Mouse (Mus musculus) urinary bladder, adult 2 months (tissue): ENCODE measurements around the gene 3110009E18Rik. TPM values are rescaled to one million over a fixed set of nuclear protein-coding genes. Genes with fewer than 3 reads are reported as not detected.
A peak's percentile ranks its signal among the peaks of the same experiment; 100 is the strongest.

ENCODE experiments used
- DNase-seq: peaks from one replicate; pipeline ENCODE4 v3.0.0; 2022; ENCODE audit warnings: low spot score
- polyA plus RNA-seq: library from polyadenylated mRNA; depleted of rRNA; stranded (reverse); fragments of >200 nt; gene quantifications from 2 replicates; pipeline ENCODE4 v1.2.3, GENCODE M21; 2012

3110009E18Rik gene
- polyA plus RNA-seq, 1 experiment: 9.5 TPM

DNA sequence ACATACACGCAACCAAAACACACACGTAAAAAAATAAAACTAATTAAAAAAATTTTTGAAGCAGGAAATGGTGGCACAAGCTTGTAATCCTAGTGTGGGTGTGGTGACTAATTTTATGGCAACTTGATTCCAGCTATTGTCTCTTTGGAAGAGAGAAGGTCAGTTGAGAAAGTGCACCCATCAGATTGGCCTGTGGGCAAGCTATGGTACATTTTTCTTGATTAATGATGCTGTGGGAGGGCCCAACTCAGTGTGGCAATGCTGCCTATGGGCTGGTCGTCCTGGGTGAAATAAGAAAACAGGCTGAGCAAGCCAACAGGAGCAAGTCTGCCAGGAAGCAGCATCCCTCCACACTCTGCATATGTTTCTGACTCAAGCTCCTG is 19.8 kb upstream of the 3110009E18Rik start:
- DNase-seq: no peak

DNA sequence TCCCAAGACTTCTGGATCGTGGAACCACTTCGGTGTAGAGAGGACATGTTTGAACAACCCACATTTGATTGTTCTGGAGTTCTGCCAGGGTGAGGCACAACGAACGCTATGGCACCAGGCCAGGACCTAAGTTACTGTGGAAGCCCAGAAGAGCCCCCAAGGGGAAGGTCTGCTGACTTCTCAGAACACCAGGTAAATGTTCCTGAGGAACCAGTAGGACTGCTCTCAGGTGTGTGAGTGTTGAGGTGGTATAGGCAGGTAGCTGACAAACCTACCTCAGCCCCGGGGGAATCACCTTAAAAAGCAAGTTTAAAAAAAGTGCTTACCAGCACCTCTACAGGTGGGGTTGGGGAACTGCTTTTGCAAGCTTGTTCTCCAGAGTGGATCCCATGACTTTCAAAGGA is 15.4 kb upstream of the 3110009E18Rik start:
- no peak for DNase-seq

DNA sequence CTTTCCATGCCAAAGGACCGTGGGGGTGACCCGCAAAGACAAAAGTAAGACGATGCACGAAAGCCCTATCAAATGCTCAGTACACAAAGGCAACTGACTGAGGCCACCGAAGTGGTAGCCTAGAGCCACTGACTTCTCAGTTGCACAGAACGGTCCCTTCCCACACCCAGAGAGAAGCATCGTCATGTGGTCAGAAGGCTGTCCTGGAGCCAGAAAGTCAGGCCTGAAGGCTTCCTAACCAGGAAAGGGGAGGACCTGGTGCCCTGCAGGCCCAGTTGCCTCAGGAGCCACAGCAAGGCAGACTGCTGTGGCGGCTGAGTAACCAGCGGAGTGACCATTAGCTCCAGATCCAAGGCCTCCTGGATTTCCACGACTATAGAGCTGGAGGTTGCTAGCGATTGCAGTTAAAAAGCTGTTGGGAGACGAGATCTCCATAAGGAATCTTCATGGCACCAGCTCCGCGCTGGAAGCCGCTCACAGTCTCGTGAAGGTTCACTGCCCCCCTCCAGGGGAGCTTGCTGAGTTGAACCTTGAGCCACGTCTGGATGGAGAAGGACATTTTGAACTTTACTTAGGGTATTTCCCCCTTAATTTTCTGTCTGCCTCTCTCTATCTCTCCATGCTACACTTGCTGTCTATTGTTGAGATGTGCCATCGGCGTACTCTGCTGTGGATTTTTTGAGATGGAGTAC is 11.1 kb upstream of the 3110009E18Rik start:
- DNase-seq: no peak

- DNase-seq: no peak
Observed at GRCm38 (mm10) chr1:120111766-120112165, 9.2 kb upstream of the 3110009E18Rik start.

DNA sequence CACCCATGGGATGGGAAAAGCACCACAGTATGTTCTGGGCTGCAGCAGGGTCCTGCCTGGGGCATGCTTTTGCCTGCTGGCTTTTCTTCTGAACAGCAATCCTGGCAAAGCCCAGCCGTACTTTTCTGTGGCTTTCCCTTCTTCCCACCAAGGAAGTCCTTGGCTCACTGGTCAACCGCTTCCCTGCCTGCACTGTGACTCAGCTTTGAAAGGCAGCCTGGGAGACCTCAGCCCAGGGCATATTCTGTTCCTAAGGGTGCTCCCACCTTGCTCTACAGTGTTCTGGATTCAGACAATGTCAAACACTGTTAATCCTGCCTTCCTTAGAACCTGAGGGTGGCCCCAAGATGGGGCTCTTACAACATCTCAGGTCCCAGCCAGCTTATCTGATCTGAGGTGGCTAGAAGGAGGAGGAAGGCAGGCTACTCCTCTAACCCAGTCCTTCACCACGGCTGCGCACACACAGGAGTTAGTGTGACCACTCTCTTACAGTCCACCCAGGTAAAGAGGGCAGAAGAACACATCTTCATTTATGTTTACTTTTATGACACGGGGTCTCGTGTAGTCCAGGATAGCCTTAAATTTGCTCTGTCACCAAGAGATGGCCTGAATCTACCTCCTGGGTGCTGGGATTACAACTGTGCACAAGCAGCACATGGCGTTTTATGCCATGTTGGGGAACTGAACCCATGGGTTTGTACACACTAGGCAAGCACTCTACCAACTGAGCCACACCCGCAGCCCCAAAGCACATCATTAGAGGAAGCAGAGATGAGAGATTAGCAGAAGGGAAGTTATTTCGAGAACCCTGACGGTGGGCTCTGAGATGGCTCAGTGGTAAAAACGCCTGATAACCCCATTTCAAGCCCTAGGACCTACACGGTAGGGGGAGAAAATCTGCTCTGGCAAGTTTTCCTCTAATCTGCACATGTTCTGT is 8.5 kb upstream of the 3110009E18Rik start:
- DNase-seq: no peak

DNA sequence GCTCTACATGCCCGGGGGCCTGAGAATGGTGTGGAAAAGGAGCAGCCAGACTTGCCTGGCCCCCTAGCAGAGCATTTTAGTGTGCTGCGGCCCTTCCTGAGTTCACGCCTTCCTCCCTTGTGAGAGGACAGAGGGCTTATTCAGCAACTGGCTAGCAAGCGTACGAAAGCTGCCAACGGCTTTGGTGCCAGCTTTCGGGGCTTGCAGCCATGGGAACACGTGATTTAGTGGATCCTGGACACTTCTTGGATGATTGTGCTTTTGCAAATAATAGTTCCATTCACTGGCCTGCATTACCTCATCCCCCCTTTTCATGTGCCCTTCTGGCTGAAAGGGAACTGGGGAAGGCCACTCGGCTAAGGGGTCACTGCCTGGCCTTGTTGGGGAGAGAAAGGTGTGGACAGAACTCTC is 5.3 kb upstream of the 3110009E18Rik start:
- DNase-seq: no peak

DNA sequence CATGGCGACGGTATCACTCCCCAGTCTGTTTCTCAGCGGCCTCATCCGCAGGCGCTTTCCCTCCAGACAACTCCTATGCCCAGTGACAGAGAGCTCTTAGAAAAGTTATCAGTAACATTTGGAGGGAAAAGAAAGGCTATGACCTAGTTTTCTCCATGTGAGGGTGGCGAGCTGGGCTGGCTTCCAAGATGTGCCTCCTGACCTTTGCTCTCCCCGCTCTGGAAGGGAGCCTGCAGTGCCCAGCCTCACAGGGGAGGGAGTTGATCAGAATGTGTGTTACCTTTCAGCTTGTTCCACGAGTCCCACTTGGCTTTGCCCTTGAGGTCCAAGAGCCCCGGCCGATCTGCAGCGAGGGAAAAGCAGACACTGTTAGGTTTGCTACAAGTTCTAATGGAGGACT is 4.9 kb upstream of the 3110009E18Rik start:
- DNase-seq: no peak

GRCm38 (mm10) chr1:120118854-120119253 is 2.1 kb upstream of the 3110009E18Rik start:
- no peak for DNase-seq

DNA sequence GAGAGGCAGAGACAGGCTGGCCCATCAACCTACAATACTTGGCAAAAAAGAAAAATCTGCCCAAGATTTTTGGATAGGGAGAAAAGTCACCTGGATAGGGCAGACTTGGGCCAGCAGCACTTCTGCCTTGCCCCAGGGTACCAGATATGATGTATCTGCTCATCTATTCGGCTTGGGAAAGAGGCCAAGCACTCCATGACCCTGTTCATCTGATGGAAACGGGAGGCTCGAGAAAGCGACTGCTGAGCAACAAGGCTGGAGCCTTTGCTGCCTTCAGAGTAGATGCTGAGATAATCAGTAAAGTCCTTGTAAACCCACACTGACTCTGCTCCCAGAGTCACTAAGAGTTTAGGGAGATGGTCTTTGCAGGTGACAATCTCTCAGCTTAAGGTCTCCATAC is 1.6 kb upstream of the 3110009E18Rik start:
- no peak for DNase-seq

DNA sequence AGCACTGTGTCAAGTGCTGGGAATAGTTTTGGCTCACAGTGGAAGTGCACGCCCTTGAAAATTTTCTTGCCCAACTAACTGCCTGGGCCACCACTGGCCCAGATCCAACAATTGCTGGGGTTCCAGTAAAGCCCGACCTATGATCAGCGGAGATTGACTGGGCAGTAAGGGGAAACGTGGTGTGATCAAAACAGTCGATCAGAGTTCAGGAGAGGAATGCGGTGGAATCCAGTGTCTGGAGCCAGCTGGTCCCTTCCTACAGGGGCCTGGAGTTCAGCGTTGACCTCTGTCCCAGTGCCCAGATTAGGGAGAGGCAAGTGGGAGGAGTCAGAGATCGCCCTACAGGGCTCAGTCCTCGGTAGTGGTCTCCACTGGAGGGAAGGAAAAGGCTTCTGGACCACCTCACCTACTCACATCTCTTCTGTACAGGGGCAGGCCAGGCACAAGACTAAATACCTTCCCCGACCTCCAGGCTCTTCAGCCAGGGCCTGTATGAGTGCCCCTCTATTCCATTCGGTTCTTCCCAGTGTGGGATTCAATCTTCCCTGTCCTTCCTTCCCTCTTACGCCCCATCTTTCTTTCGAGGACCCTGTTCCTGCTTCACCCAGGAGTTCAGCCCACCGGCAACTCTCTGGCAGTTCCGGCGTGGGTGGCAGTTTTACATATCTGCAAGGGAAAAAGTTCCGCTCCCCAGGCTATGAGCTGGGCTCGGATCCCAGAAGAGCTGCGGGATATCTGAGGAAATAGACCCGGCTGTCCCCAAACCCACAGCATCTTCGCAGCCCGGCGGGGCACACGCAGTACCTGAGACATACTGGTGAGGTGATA is 632 bp upstream of the 3110009E18Rik start:
- peak; percentile 32 for DNase-seq

DNA sequence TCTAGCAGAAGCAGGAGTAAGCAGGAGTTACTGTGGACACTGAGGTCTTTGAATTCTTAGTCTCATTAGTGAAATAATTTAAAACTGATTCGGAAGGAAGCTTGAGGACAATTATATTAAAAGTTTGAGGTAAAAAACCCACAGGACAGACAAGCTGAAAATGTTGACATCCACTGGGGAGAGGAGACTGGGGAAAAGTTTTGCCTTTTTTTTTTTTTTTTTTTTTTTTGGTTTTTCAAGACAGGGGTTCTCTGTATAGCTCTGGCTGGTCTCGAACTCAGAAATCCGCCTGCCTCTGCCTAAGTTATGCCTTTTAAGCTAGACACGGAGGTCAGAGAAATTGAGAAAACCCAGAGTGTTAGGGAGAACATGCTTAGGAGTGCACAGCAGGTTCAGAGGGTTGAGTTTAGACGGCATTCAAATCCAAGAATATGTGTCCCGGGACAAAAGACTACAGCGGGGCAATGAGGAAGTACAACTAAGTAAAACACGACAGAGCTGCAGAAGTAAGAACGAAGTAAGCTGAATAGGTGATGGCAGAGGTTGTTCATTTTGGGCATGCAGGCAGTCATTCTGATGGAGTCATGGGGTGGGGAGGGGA is 1.0 kb downstream of the 3110009E18Rik start:
- no peak for DNase-seq

DNA sequence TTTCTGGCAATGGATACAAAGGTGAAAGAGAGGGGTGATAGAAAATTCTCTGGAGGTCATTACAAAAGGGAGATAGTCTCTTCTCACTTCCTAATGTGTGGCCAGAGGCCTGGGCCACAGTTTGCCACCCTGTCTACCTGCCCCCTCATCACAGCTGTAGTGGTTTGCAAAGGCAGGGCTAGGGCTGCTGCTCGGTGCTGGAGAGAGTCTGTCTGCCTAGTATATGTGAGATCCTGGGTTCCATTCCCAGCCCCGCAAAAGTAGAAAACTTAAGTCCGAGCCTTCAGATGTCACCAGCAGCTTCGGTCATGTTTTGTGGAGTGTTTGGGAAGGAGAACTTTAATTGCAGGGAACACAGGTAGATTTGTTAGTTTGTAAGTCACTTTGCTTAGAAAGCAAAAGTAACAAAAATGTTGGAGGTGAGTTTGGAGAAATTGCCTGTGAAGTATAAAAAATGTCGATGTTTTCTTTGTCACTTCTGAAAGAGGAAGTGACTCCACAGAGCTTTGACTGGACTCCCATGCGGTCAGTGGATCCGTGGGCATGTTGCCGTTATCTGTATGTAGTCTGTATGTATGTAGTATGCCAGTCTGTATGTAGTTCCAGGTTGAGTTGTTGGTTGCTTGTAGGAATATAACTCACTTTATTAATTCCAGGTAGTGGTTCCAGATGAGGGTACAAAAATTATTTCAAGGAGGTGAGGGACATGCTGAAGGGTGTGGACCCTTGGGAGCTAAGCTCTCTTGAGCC is 1.8 kb downstream of the 3110009E18Rik start:
- DNase-seq: no peak

DNA sequence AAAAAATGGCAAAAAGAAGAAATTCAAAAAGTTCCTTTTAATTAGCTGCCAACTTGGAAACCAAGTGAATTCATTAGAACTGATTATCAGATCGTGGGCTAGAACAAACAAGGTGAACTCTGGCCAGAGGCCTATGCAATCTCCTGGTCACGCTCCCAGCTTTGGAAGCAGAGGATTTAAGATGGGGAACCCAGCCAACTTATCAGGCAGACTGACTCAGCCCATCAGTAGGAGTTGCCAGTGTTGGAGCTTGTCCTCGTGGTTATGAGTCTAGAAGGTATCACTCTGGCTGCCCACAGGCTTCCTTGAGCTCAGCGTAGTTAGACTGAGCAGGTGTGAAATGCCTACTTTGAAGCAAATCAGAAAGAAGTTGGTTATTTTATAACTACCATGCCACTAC is 3.9 kb downstream of the 3110009E18Rik start:
- DNase-seq: no peak

DNA sequence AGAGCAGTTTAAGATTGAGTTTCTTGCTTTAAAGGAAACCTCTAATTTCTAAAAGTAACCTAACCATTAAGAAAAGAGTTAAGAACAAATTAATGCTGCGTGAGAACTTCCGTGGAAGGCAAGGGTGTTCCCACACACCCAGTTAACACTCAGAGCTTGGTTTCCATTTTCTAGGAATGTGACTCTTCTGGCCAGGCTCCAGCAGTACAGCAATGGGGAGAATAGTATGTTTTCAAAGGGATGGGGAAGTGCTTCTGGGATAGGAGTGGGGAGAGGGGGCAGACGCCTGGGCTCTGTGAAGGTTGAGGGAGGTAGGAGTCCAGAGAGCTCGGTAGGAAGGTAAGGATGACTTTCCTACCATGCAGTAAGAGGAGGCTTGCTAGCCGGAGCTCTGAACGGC is 4.5 kb downstream of the 3110009E18Rik start:
- no peak for DNase-seq

GRCm38 (mm10) chr1:120126318-120126717 is 5.3 kb downstream of the 3110009E18Rik start:
- no peak for DNase-seq

DNA sequence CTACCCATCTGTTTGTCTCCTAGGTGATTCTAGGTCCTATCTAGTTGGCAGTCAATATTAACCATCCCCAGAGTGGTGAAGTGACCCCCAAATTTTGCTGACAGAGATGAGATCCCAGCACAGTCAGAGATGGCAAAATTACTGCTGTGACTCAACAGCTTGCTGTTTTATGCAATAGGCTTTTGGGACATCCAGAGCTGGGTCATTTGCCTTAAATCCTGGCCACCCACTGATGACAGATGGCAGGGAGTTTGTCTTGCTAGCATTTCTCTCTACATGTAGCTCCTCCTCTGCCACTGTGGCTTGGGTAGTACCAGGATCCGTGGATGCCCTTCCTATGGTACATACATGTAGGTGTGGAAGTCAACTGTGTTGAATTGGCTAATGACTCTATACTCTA is 11.4 kb downstream of the 3110009E18Rik start:
- no peak for DNase-seq

DNA sequence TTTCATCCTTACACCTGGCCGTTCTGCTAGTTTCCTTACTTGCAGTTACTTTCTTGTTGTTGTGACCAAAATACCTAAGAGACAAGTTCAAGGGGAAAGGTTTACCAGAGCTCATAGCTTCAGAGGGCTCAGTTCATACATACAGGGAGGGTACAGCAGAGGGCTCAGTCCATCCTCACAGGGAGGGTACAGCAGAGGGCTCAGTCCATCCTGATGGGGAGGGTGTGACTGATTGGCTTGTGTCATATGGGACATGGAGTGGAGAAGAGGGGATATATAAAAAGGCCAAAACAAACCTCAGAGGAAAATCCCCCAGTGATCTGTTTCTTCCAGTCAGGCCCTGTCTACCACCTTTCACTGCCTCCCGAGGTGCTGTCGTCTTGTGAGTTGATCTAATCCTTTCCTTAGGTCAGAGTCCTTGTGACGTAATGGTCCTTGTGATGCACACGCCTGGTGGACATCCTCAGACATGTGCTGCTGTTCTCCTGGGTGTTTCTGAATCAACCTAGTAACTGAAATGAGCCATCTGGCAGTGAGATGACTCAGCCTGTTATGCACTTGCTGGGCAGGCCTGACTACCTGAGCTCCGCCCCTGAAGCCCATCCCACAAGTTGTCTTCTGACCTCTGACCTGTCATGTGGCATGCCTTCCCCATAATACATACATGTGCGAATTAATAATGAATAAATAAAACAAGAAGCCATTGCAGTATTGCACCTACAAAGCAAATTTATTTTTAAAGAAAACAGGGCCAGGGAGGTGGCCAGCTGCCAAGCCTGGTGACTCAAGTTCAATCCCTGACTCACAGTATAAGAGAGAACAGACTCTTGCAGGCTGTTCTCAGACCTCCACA is 15.2 kb downstream of the 3110009E18Rik start:
- peak; percentile 27 for DNase-seq

GRCm38 (mm10) chr1:120138923-120139540 is 18.0 kb downstream of the 3110009E18Rik start:
- no peak for DNase-seq

DNA sequence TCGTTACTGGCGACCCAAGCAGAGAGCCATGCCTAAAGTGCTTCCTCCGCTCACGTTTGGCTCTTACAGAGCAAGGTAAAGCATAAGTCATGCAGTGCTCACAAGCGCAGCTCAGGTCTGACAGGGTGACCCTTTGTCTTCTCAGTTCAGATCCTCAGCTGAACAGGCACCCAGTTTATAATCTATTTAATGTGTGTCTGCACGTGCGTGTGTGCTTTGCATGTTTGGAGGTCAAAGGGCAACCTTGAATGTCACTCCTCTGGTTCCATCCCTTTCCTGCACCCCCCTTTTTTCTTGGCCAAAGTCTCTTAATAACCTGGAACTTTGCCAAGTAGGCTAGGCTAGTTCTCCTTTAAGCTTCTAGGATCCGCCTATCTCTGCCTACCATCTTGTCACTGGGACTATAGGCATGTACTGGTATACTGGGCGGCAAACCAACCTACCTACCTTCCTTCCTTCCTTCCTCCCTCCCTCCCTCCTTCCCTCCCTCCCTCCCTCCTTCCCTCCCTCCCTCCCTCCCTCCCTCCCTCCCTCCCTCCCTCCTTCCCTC is 19.2 kb downstream of the 3110009E18Rik start:
- no peak for DNase-seq
